Mouse (Mus musculus): Measurements from ENCODE around the gene Trim33.
A peak's percentile ranks its signal among the peaks of the same experiment; 100 is the strongest.

Gene Trim33

GRCm38 (mm10) chr3:103361150-103361549 lies 82.1 kb downstream of the Trim33 start:
- DNase-seq (ENCODE audit: low spot score in 2 of 2) = no peak

- DNase-seq (ENCODE audit: low spot score in 2 of 2) = no peak
Observed at GRCm38 (mm10) chr3:103364182-103364945, 85.3 kb downstream of the Trim33 start.

- DNase-seq (ENCODE audit: low spot score in 2 of 2) = no peak
Observed at GRCm38 (mm10) chr3:103367176-103367970, 88.3 kb downstream of the Trim33 start.

GRCm38 (mm10) chr3:103368731-103369130 lies 89.6 kb downstream of the Trim33 start:
- no peak for DNase-seq (ENCODE audit: low spot score in 2 of 2)

- no peak for DNase-seq (ENCODE audit: low spot score in 2 of 2)
Observed at GRCm38 (mm10) chr3:103374028-103374427, 94.9 kb downstream of the Trim33 start.

GRCm38 (mm10) chr3:103375181-103375855 lies 96.2 kb downstream of the Trim33 start:
- DNase-seq (ENCODE audit: low spot score in 2 of 2) = no peak

- DNase-seq (ENCODE audit: low spot score in 2 of 2) = no peak
Observed at GRCm38 (mm10) chr3:103378018-103378417, 98.9 kb downstream of the Trim33 start.

GRCm38 (mm10) chr3:103379371-103379770 lies 100.3 kb downstream of the Trim33 start:
- no peak for DNase-seq (ENCODE audit: low spot score in 2 of 2)

- DNase-seq (ENCODE audit: low spot score in 2 of 2) = no peak
Observed at GRCm38 (mm10) chr3:103380814-103381213, 101.7 kb downstream of the Trim33 start.

GRCm38 (mm10) chr3:103381441-103381840 lies 102.3 kb downstream of the Trim33 start:
- no peak for DNase-seq (ENCODE audit: low spot score in 2 of 2)

- DNase-seq (ENCODE audit: low spot score in 2 of 2) = peak; percentile 83 to 96
Observed at GRCm38 (mm10) chr3:103382872-103383567, 103.9 kb downstream of the Trim33 start.

- DNase-seq (ENCODE audit: low spot score in 2 of 2) = no peak
Observed at GRCm38 (mm10) chr3:103384486-103384885, 105.4 kb downstream of the Trim33 start.

GRCm38 (mm10) chr3:103384949-103385348 lies 105.9 kb downstream of the Trim33 start:
- no peak for DNase-seq (ENCODE audit: low spot score in 2 of 2)

- DNase-seq (ENCODE audit: low spot score in 2 of 2) = no peak
Observed at GRCm38 (mm10) chr3:103385383-103386291, 106.5 kb downstream of the Trim33 start.

- no peak for DNase-seq (ENCODE audit: low spot score in 2 of 2)
Observed at GRCm38 (mm10) chr3:103386292-103387031, 107.4 kb downstream of the Trim33 start.

GRCm38 (mm10) chr3:103392613-103393258 lies 113.6 kb downstream of the Trim33 start:
- no peak for DNase-seq (ENCODE audit: low spot score in 2 of 2)

- no peak for DNase-seq (ENCODE audit: low spot score in 2 of 2)
Observed at GRCm38 (mm10) chr3:103393283-103394060, 114.4 kb downstream of the Trim33 start.

GRCm38 (mm10) chr3:103394121-103394520 lies 115.0 kb downstream of the Trim33 start:
- DNase-seq (ENCODE audit: low spot score in 2 of 2) = no peak

- no peak for DNase-seq (ENCODE audit: low spot score in 2 of 2)
Observed at GRCm38 (mm10) chr3:103397523-103397922, 118.4 kb downstream of the Trim33 start.
